Mouse (Mus musculus): ENCODE data around the gene Wdr83.
"Not testable (repeated sequence)": the region's sequence is repeated elsewhere in the genome, so short reads cannot be mapped to it uniquely, and the experiment has no call there.

DNA sequence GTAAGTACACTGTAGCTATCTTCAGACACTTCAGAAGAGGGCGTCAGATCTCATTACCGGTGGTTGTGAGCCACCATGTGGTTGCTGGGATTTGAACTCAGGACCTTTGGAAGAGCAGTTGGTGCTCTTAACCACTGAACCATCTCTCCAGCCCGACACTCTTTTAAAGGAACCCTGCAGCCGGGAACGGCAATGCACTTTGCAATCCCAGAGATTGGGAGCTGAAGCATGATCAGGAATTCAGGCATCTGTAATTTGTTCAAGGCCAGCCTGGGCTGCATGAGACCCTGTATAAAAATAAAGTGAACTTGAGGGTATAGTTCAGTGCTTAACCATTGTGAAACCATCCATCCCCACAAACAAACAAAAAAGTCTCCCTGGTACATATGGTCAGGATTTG lies 39.1 kb upstream of the Wdr83 start:
- not testable (repeated sequence) for TF ChIP-seq CTCF (IDR thresholded peaks at IDR 0.05; ENCODE audit: extremely low read depth, insufficient read length, insufficient replicate concordance, low read depth, low read length); POLR2A (IDR thresholded peaks at IDR 0.05; ENCODE audit: low read depth, low read length)

Data from small intestine, adult 2 months (tissue).